In the genomic region with DNA sequence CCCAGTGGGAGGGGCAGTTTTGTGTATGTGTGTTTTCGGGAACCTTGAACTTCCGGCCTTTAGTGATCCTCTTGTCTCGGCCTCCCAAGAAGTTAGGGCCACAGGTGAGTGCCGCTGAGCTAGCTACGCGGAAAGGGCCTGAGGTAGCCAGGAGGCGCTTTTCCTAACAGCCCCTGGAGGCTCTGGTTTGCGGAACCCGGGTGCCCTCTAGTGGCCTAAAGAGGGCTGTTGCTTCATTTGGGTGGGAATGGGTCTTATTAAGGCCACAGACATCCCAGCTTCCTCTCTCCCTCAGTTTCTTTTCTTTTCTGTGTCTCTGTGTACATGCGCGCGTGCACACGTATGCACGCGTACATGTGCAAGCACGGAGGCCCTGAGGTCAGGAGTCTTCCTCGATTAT, we compare ENCODE assay signal across 8 mouse cellular contexts. TPM values are rescaled to one million over a fixed set of nuclear protein-coding genes. Genes with fewer than 3 reads are reported as not detected.
A peak's percentile ranks its signal among the peaks of the same experiment; 100 is the strongest.
DNase-seq lines count a peak whose midpoint lies in the region; ATAC-seq and TF ChIP-seq lines count a peak whose summit lies in the region.

No protein-coding gene starts in this region.

- peak; percentile 91 for TF ChIP-seq CTCF in spleen, adult 2 months (IDR thresholded peaks at IDR 0.05; ENCODE audit: extremely low read depth, insufficient read depth, insufficient read length, insufficient replicate concordance)

- H3K4me1 ChIP-seq in heart, embryonic 11.5 days (ENCODE audit: control insufficient read depth, insufficient read depth, low read length), result no peaks in the 10 kb centered on the region
- H3K4me1 ChIP-seq in intestine, embryonic 14.5 days (replicated peaks; ENCODE audit: control insufficient read depth, insufficient read depth, low read length), result no peaks in the 10 kb centered on the region
- H3K4me1 ChIP-seq in midbrain, embryonic 13.5 days (replicated peaks), result no peaks in the 10 kb centered on the region
- no peaks in the 10 kb centered on the region for H3K4me1 ChIP-seq in spleen, adult 2 months (ENCODE audit: control insufficient read depth, insufficient read depth, insufficient read length)

- ATAC-seq in heart, embryonic 11.5 days (replicated peaks; ENCODE audit: insufficient number of reproducible peaks, low FRiP score, low TSS enrichment), result no peak
- peak; percentile 57; the same call in 1 of the 2 replicates for ATAC-seq in intestine, embryonic 14.5 days (replicated peaks; ENCODE audit: low FRiP score, low TSS enrichment, low read depth)
- peak; percentile 81 for ATAC-seq in midbrain, embryonic 13.5 days

- no peak overlapping the region for H3K4me2 ChIP-seq in heart, embryonic 11.5 days
- no peak overlapping the region for H3K4me2 ChIP-seq in intestine, embryonic 14.5 days (ENCODE audit: low read length)
- no peak overlapping the region for H3K4me2 ChIP-seq in midbrain, embryonic 13.5 days (replicated peaks)

- intact Hi-C loops in left cerebral cortex, postnatal 14 days (cut with DNase I), result loop anchor here (1.0 kb wide), 1 partner anchor 51 kb away; no protein-coding TSS in a partner anchor

- no peak overlapping the region for H3K4me3 ChIP-seq in heart, embryonic 11.5 days (ENCODE audit: low read depth, low read length)
- H3K4me3 ChIP-seq in intestine, embryonic 14.5 days (ENCODE audit: low read depth, low read length), result no peak overlapping the region
- no peak overlapping the region for H3K4me3 ChIP-seq in midbrain, embryonic 13.5 days (replicated peaks)
- H3K4me3 ChIP-seq in spleen, adult 2 months (ENCODE audit: extremely low read depth, insufficient read depth, insufficient read length), result no peak overlapping the region

- H3K9me3 ChIP-seq in heart, embryonic 11.5 days (replicated peaks; ENCODE audit: control insufficient read depth, low read length), result no peaks in the 10 kb centered on the region
- H3K9me3 ChIP-seq in intestine, embryonic 14.5 days (ENCODE audit: control insufficient read depth, low read length), result no peaks in the 10 kb centered on the region
- H3K9me3 ChIP-seq in midbrain, embryonic 13.5 days, result no peaks in the 10 kb centered on the region

- peak; percentile 84 to 88 for DNase-seq in heart, adult 18-20 months
- peak; percentile 61 for DNase-seq in cerebellum, adult 9-11 months
- DNase-seq in frontal cortex, postnatal 25 days (ENCODE audit: low spot score in 2 of 2), result peak; percentile 64 to 81
- DNase-seq in intestine, embryonic 14.5 days (ENCODE audit: low spot score), result peak; percentile 90
- peak; percentile 75 to 86 for DNase-seq in left cerebral cortex, postnatal 14 days (ENCODE audit: low spot score in 2 of 2)
- DNase-seq in spleen, adult 2 months (ENCODE audit: low read depth in 1 of 2, low spot score in 2 of 2), result peak; percentile 50 to 76

- H3K27me3 ChIP-seq in heart, embryonic 11.5 days (ENCODE audit: control insufficient read depth, insufficient read depth, low read length), result no peaks in the 10 kb centered on the region
- no peaks in the 10 kb centered on the region for H3K27me3 ChIP-seq in intestine, embryonic 14.5 days (replicated peaks; ENCODE audit: control insufficient read depth, insufficient read depth, low read length)
- H3K27me3 ChIP-seq in midbrain, embryonic 13.5 days, result no peaks in the 10 kb centered on the region
- H3K27me3 ChIP-seq in spleen, adult 2 months (ENCODE audit: control insufficient read depth, insufficient read depth, low read length), result no peaks in the 10 kb centered on the region

- 0 out of 2 replicates have a peak, but pooled peaks cover 3% of the 10 kb centered on the region for H3K36me3 ChIP-seq in heart, embryonic 11.5 days (ENCODE audit: control insufficient read depth, insufficient read depth, low read length)
- peaks cover 16% of the 10 kb centered on the region; the same call in 1 of the 2 replicates for H3K36me3 ChIP-seq in intestine, embryonic 14.5 days (ENCODE audit: control insufficient read depth, insufficient read depth, low read length)
- H3K36me3 ChIP-seq in midbrain, embryonic 13.5 days, result peaks cover 48% of the 10 kb centered on the region
- H3K36me3 ChIP-seq in spleen, adult 2 months (ENCODE audit: control insufficient read depth, insufficient read depth, low read length), result peaks cover 9% of the 10 kb centered on the region

- WGBS in heart, embryonic 11.5 days (ENCODE audit: insufficient replicate concordance), result 13% methylated on average over 17 of the region's 17 CpGs
- 15% methylated on average over 17 of the region's 17 CpGs for WGBS in intestine, embryonic 14.5 days
- WGBS in midbrain, embryonic 13.5 days, result 14% methylated on average over 17 of the region's 17 CpGs
- WGBS in spleen, adult 2 months, result 31% methylated on average over 17 of the region's 17 CpGs

- no peak for TF ChIP-seq POLR2A in spleen, adult 2 months (IDR thresholded peaks at IDR 0.05; ENCODE audit: low read depth, low read length)

- no peak overlapping the region for H3K27ac ChIP-seq in heart, embryonic 11.5 days (ENCODE audit: low read depth, low read length)
- H3K27ac ChIP-seq in intestine, embryonic 14.5 days (ENCODE audit: low read depth), result no peak overlapping the region
- no peak overlapping the region for H3K27ac ChIP-seq in midbrain, embryonic 13.5 days
- H3K27ac ChIP-seq in spleen, adult 2 months (ENCODE audit: insufficient read depth, low read length), result no peak overlapping the region

- H3K9ac ChIP-seq in heart, embryonic 11.5 days (ENCODE audit: low read depth, low read length), result no peak overlapping the region
- H3K9ac ChIP-seq in intestine, embryonic 14.5 days (ENCODE audit: low read length), result no peak overlapping the region
- no peak overlapping the region for H3K9ac ChIP-seq in midbrain, embryonic 13.5 days (replicated peaks)

RNA-seq across cellular contexts. Expression of gene Sh2b2, which starts 6.5 kb away (rescaled TPM):
- 1 to 10 TPM; 1.0 to 2.0 TPM for total RNA-seq in heart, adult 18-20 months (2021)
- 0.72 and 1.2 TPM in 2 replicates for polyA plus RNA-seq in heart, embryonic 11.5 days (2014; fragmentation: Nextera tagmentation; extraction: Ambion mirVana)
- 3.1 and 4.2 TPM in 2 replicates for polyA plus RNA-seq in intestine, embryonic 14.5 days (2014; fragmentation: Nextera tagmentation; extraction: Ambion mirVana)
- total RNA-seq in left cerebral cortex, postnatal 14 days (2021), result 10 to 100 TPM; 10.5 to 11.3 TPM
- polyA plus RNA-seq in midbrain, embryonic 13.5 days (2015; fragmentation: Nextera tagmentation; extraction: Ambion mirVana), result 20.3 and 25.6 TPM in 2 replicates
- 18.8 and 30.3 TPM in 2 replicates for polyA plus RNA-seq in spleen, adult 2 months (2012; rRNA removed)

RNA-seq across cellular contexts. Expression of gene Prkrip1, which starts 54.1 kb away (rescaled TPM):
- total RNA-seq in heart, adult 18-20 months (2021), result 10 to 100 TPM; 13.8 to 24.2 TPM
- polyA plus RNA-seq in heart, embryonic 11.5 days (2014; fragmentation: Nextera tagmentation; extraction: Ambion mirVana), result 50.3 and 52.6 TPM in 2 replicates
- 42.0 and 53.1 TPM in 2 replicates for polyA plus RNA-seq in intestine, embryonic 14.5 days (2014; fragmentation: Nextera tagmentation; extraction: Ambion mirVana)
- 10 to 100 TPM; 38.7 to 44.0 TPM for total RNA-seq in left cerebral cortex, postnatal 14 days (2021)
- polyA plus RNA-seq in midbrain, embryonic 13.5 days (2015; fragmentation: Nextera tagmentation; extraction: Ambion mirVana), result 68.4 and 70.2 TPM in 2 replicates
- polyA plus RNA-seq in spleen, adult 2 months (2012; rRNA removed), result 7.3 and 8.8 TPM in 2 replicates
